Mouse (Mus musculus) embryonic facial prominence, embryonic 12.5 days (tissue): ENCODE measurements at regions not wholly inside any gene's neighbourhood (a gene's known extent, or its start where the extent isn't known, plus 50 kb on each side); places are given as distances from the start of the nearest gene placed in this dataset.

ENCODE experiments used
- ATAC-seq: fragments of 200-750 bp; cut with Nextera tagmentation; 2 replicates; pipeline ENCODE4 v1.8.0; 2017; ENCODE audit not compliant: insufficient number of reproducible peaks, insufficient read depth, low FRiP score, low TSS enrichment
- H3K27ac ChIP-seq: fragments of 300-500 bp; sonication (generic); 2 replicates; pipeline ENCODE4 v1.5.1; 2016; ENCODE audit warnings: mild to moderate bottlenecking
- H3K27me3 ChIP-seq: fragments of 300-500 bp; sonication (generic); 2 replicates; pipeline ENCODE4 v1.6.1; 2016; ENCODE audit warnings: mild to moderate bottlenecking, moderate library complexity
- H3K36me3 ChIP-seq: fragments of 300-500 bp; sonication (generic); 2 replicates; pipeline ENCODE4 v1.6.1; 2016; ENCODE audit warnings: mild to moderate bottlenecking
- H3K4me1 ChIP-seq: fragments of 300-500 bp; sonication (generic); 2 replicates; pipeline ENCODE4 v1.6.1; 2016
- H3K4me2 ChIP-seq: fragments of 300-500 bp; sonication (generic); replicated peaks from 2 replicates; pipeline ENCODE4 v1.6.1; 2016; ENCODE audit warnings: mild to moderate bottlenecking, moderate library complexity
- H3K4me3 ChIP-seq: fragments of 300-500 bp; sonication (generic); 2 replicates; pipeline ENCODE4 v1.5.1; 2016; ENCODE audit warnings: mild to moderate bottlenecking
- H3K9ac ChIP-seq: fragments of 300-500 bp; sonication (generic); 2 replicates; pipeline ENCODE4 v1.6.1; 2016; ENCODE audit warnings: mild to moderate bottlenecking, moderate library complexity
- H3K9me3 ChIP-seq: fragments of 300-500 bp; sonication (generic); 2 replicates; pipeline ENCODE4 v1.6.1; 2016; ENCODE audit warnings: mild to moderate bottlenecking, moderate library complexity
- WGBS: fragments of 180-500 bp; shearing (Covaris S2); methylation state at CpG from one replicate; pipeline ENCODE4 v1.1.7; 2016; 5-methylcytosine and 5-hydroxymethylcytosine counted together

DNA sequence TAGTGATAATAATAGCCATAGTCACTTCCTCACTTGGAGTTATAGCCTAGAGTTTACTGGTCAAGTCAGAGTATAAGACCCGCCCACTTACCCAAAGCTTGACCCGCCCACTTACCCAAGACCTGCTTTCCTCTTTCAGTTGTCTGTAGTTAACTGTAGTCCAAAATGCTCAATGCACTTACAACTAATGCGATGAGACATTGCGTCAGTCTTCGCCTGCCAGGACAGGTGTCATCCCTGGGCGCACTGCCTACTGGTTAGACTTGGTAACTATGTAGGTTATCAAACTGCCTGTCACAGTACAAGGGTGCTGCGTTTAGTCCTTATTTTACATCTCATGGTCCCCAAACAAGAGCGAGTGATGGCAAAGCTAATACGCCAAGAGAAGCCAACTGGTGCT is 294.0 kb downstream of the Mtx2 start:
- Histone ChIP-seq H3K4me2 (no peak overlapping the region), H3K9ac (no peak overlapping the region), H3K36me3 (no peaks in the 10 kb centered on the region), H3K4me1 (no peaks in the 10 kb centered on the region), H3K27me3 (no peaks in the 10 kb centered on the region), H3K4me3 (no peak overlapping the region), H3K9me3 (no peaks in the 10 kb centered on the region), H3K27ac (no peak overlapping the region)
- 92% methylated on average over 9 of the region's 9 CpGs for WGBS
- no peak for ATAC-seq

- WGBS: 71% methylated on average over 10 of the region's 10 CpGs
- Histone ChIP-seq H3K27me3 (peaks cover 41% of the 10 kb centered on the region), H3K36me3 (no peaks in the 10 kb centered on the region), H3K9me3 (no peaks in the 10 kb centered on the region), H3K4me1 (peaks cover 10% of the 10 kb centered on the region), H3K27ac (no peak overlapping the region), H3K4me3 (no peak overlapping the region), H3K9ac (no peak overlapping the region), H3K4me2 (no peak overlapping the region)
- no peak for ATAC-seq
Observed at GRCm38 (mm10) chr2:75133298-75134080, 307.9 kb downstream of the Mtx2 start.

DNA sequence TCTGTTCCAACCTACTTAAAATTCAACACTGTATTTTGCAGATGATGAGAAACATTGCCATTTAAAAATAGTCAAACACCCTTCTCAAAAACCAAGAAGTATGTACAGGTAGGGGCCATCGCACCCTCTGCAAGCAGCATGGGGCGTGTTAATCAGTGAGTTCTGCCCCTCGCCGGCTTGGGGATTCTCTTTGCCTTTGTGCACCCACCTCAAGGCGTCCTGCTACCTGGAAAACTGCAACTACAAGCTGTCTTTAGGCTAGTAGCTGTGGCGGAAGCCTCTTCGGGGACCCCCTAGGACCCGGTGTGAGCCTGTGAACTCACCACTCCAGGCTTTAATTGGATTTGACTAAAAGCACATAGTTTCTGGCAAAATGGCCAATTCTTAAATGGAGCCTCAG is 311.0 kb downstream of the Mtx2 start:
- no peak for ATAC-seq
- no peaks in the 10 kb centered on the region for H3K9me3 ChIP-seq
- peak overlapping the region; percentile 60; the same call in 1 of the 2 replicates for H3K4me2 ChIP-seq
- no peak overlapping the region for H3K27ac ChIP-seq
- peaks cover 69% of the 10 kb centered on the region for H3K27me3 ChIP-seq
- 8% methylated on average over 8 of the region's 8 CpGs for WGBS
- no peaks in the 10 kb centered on the region for H3K36me3 ChIP-seq
- peaks cover 14% of the 10 kb centered on the region for H3K4me1 ChIP-seq
- 0 out of 2 replicates have a peak overlapping the region, but pooled peaks have one; percentile 35 for H3K4me3 ChIP-seq
- no peak overlapping the region for H3K9ac ChIP-seq

DNA sequence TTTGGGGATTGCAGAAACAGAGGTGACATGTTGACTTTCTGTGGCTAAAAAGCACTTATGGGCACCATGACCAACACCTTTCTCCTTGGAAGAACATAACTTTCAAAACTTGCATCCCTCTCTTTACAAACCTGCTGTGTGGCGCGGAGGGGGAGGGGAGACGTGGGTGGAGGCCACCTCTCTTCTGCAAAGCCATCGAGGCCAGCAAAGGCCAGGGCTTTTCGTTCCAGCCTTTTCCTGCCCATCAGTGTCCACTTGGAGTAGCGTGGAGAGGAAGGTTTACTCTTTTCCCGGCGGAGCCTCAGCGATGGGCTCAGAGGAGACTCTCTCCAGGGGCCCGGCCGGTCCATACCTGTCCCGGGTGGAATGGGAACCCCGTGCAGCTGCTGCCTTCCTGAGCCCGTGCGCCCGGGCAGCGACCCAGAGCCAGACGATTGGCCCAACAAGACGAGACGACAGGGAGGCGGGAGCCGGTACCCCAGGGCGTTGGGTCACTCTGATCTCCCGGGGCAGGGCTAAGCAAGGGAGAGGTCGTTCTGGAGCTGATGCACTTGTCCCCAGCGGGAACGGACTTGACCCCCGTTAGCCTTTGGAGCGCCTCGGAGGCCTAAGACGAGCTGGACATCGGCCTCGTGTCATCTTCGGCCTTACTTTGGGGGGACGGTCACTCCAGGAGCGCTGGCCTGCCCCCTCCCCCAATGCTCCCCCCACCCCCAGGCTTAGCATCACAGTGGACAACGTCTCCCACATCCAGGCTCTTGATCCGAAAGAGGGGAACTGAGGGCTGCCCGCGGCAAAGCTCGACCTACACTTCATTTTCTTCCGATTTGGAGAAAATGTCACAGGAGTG is 311.8 kb downstream of the Mtx2 start:
- H3K4me2 ChIP-seq: peak overlapping the region; percentile 60
- 1% methylated on average over 42 of the region's 42 CpGs for WGBS
- no peak overlapping the region for H3K27ac ChIP-seq
- ATAC-seq: no peak
- H3K4me1 ChIP-seq: peaks cover 14% of the 10 kb centered on the region
- H3K4me3 ChIP-seq: peak overlapping the region; percentile 35
- peaks cover 69% of the 10 kb centered on the region for H3K27me3 ChIP-seq
- H3K9ac ChIP-seq: peak overlapping the region; percentile 34
- H3K36me3 ChIP-seq: no peaks in the 10 kb centered on the region
- H3K9me3 ChIP-seq: no peaks in the 10 kb centered on the region

GRCm38 (mm10) chr2:75137983-75138745 is 312.6 kb downstream of the Mtx2 start:
- Histone ChIP-seq H3K9ac (no peak overlapping the region), H3K27ac (no peak overlapping the region), H3K4me3 (peak overlapping the region; percentile 35), H3K9me3 (no peaks in the 10 kb centered on the region), H3K27me3 (peaks cover 72% of the 10 kb centered on the region), H3K36me3 (no peaks in the 10 kb centered on the region), H3K4me1 (peaks cover 14% of the 10 kb centered on the region), H3K4me2 (peak overlapping the region; percentile 60)
- 4% methylated on average over 29 of the region's 29 CpGs for WGBS
- no peak for ATAC-seq

GRCm38 (mm10) chr2:75138746-75139060 is 313.1 kb downstream of the Mtx2 start:
- Histone ChIP-seq H3K9ac (no peak overlapping the region), H3K4me1 (peaks cover 14% of the 10 kb centered on the region), H3K9me3 (no peaks in the 10 kb centered on the region), H3K4me2 (no peak overlapping the region), H3K4me3 (no peak overlapping the region), H3K27ac (no peak overlapping the region), H3K36me3 (no peaks in the 10 kb centered on the region), H3K27me3 (peaks cover 71% of the 10 kb centered on the region)
- WGBS: 28% methylated on average over 9 of the region's 9 CpGs
- no peak for ATAC-seq

- peaks cover 14% of the 10 kb centered on the region for H3K4me1 ChIP-seq
- H3K27me3 ChIP-seq: peaks cover 68% of the 10 kb centered on the region
- WGBS: 64% methylated on average over 2 of the region's 2 CpGs
- no peak overlapping the region for H3K27ac ChIP-seq
- H3K9ac ChIP-seq: no peak overlapping the region
- no peaks in the 10 kb centered on the region for H3K36me3 ChIP-seq
- H3K9me3 ChIP-seq: no peaks in the 10 kb centered on the region
- ATAC-seq: no peak
- H3K4me3 ChIP-seq: no peak overlapping the region
- H3K4me2 ChIP-seq: no peak overlapping the region
Observed at GRCm38 (mm10) chr2:75139544-75139943, 313.9 kb downstream of the Mtx2 start.

DNA sequence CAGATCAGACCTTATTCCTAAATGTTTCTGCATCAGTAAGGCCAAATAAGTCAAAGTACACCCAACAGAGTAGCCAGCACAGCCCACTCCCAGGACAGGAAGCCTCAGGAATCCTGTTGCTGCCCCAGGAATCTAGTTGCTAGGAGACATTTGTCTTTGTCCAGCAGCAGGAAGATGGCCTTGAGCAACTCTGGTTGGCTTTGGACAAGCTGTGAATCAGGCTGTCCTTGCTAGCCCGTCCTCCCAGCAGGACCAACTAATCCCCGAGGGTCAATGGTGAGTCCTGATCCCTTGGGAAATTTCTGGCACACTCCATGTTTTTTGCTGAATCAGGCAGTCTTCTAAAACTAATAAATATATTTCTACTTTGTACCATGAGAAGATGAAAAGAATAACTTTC is 317.1 kb downstream of the Mtx2 start:
- H3K4me2 ChIP-seq: no peak overlapping the region
- no peak overlapping the region for H3K27ac ChIP-seq
- H3K36me3 ChIP-seq: no peaks in the 10 kb centered on the region
- WGBS: 14% methylated on average over 2 of the region's 2 CpGs
- H3K4me3 ChIP-seq: no peak overlapping the region
- H3K9ac ChIP-seq: no peak overlapping the region
- ATAC-seq: no peak
- no peaks in the 10 kb centered on the region for H3K9me3 ChIP-seq
- peaks cover 7% of the 10 kb centered on the region for H3K4me1 ChIP-seq
- peaks cover 52% of the 10 kb centered on the region for H3K27me3 ChIP-seq

DNA sequence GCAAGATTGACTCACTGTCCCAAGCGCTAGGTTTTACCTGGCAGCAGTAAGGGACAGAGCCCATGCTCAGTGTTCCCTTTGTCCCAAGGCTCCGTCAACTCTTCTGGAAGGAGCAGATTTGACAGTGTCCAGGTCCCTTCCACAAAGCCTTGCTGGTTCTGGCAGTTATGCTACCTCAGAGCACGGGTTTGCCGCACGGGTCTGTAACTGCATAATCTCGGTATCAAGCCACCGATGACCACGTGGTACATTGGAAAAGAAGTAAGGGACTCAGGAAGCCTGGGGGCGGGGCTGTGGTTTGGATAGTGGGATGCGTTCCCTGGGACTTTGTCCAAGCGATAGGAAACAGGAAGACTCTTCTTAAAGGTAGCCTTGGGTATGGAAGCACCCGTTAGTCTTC is 319.3 kb downstream of the Mtx2 start:
- no peak overlapping the region for H3K27ac ChIP-seq
- H3K4me3 ChIP-seq: no peak overlapping the region
- no peaks in the 10 kb centered on the region for H3K9me3 ChIP-seq
- WGBS: 81% methylated on average over 12 of the region's 12 CpGs
- no peak overlapping the region for H3K9ac ChIP-seq
- peaks cover 33% of the 10 kb centered on the region for H3K27me3 ChIP-seq
- no peak for ATAC-seq
- H3K36me3 ChIP-seq: no peaks in the 10 kb centered on the region
- no peak overlapping the region for H3K4me2 ChIP-seq
- H3K4me1 ChIP-seq: 0 out of 2 replicates have a peak, but pooled peaks cover 5% of the 10 kb centered on the region

- 38% methylated on average over 6 of the region's 6 CpGs for WGBS
- H3K9ac ChIP-seq: no peak overlapping the region
- H3K4me2 ChIP-seq: no peak overlapping the region
- H3K27me3 ChIP-seq: peaks cover 20% of the 10 kb centered on the region
- H3K36me3 ChIP-seq: no peaks in the 10 kb centered on the region
- 0 out of 2 replicates have a peak, but pooled peaks cover 7% of the 10 kb centered on the region for H3K4me1 ChIP-seq
- no peak for ATAC-seq
- no peak overlapping the region for H3K27ac ChIP-seq
- no peak overlapping the region for H3K4me3 ChIP-seq
- H3K9me3 ChIP-seq: no peaks in the 10 kb centered on the region
Observed at GRCm38 (mm10) chr2:75146256-75146655, 320.7 kb downstream of the Mtx2 start.

- no peak overlapping the region for H3K4me2 ChIP-seq
- H3K9me3 ChIP-seq: no peaks in the 10 kb centered on the region
- H3K27ac ChIP-seq: no peak overlapping the region
- no peak overlapping the region for H3K4me3 ChIP-seq
- WGBS: 68% methylated on average over 9 of the region's 9 CpGs
- 0 out of 2 replicates have a peak, but pooled peaks cover 10% of the 10 kb centered on the region for H3K27me3 ChIP-seq
- H3K36me3 ChIP-seq: no peaks in the 10 kb centered on the region
- 0 out of 2 replicates have a peak, but pooled peaks cover 7% of the 10 kb centered on the region for H3K4me1 ChIP-seq
- no peak for ATAC-seq
- H3K9ac ChIP-seq: no peak overlapping the region
Observed at GRCm38 (mm10) chr2:75147399-75147798, 321.8 kb downstream of the Mtx2 start.
